Mouse (Mus musculus) liver, postnatal 0 days (tissue): ENCODE data around the gene Steap3. TPM values are rescaled to one million over a fixed set of nuclear protein-coding genes. Genes with fewer than 3 reads are reported as not detected.

Source experiments
- ATAC-seq: fragments of 200-750 bp; cut with Nextera tagmentation; 2 replicates; pipeline ENCODE4 v1.8.0; 2017; ENCODE audit warnings: mild to moderate bottlenecking, moderate library complexity
- DNase-seq: peaks from one replicate; pipeline ENCODE4 v3.0.0-alpha.2; 2016
- H3K27ac ChIP-seq: fragments of 300-500 bp; sonication (generic); 2 replicates; pipeline ENCODE4 v1.5.1; 2014; ENCODE audit warnings: antibody characterized with exemption, moderate library complexity, mild to moderate bottlenecking, low read depth
- H3K27me3 ChIP-seq: fragments of 300-500 bp; sonication (generic); 2 replicates; pipeline ENCODE4 v1.6.1; 2014; ENCODE audit warnings: low read length, control low read depth, mixed read lengths; ENCODE audit not compliant: insufficient read depth
- H3K36me3 ChIP-seq: fragments of 300-500 bp; sonication (generic); replicated peaks from 2 replicates; pipeline ENCODE4 v1.6.1; 2014; ENCODE audit warnings: mild to moderate bottlenecking, control low read depth, low read length, moderate library complexity, mixed read lengths; ENCODE audit not compliant: insufficient read depth
- H3K4me1 ChIP-seq: fragments of 300-500 bp; sonication (generic); 2 replicates; pipeline ENCODE4 v1.6.1; 2014; ENCODE audit warnings: antibody characterized with exemption, mild to moderate bottlenecking, control low read depth; ENCODE audit not compliant: insufficient read depth
- H3K4me2 ChIP-seq: fragments of 300-500 bp; sonication (generic); 2 replicates; pipeline ENCODE4 v1.6.1; 2014; ENCODE audit warnings: low read depth, mild to moderate bottlenecking, low read length, moderate library complexity, mixed read lengths
- H3K4me3 ChIP-seq: fragments of 300-500 bp; sonication (generic); 2 replicates; pipeline ENCODE4 v1.5.1; 2014; ENCODE audit warnings: low read depth, low read length
- H3K9ac ChIP-seq: fragments of 300-500 bp; sonication (generic); replicated peaks from 2 replicates; pipeline ENCODE4 v1.6.1; 2014; ENCODE audit warnings: mild to moderate bottlenecking, moderate library complexity
- H3K9me3 ChIP-seq: fragments of 300-500 bp; sonication (generic); 2 replicates; pipeline ENCODE4 v1.6.1; 2016; ENCODE audit warnings: mild to moderate bottlenecking, control low read depth, low read length, mixed read lengths
- CTCF ChIP-seq: sonication (generic); IDR thresholded peaks from 2 replicates; pipeline ENCODE4 v1.5.1; 2016; ENCODE audit warnings: antibody characterized with exemption, low read depth
- EP300 ChIP-seq: IDR thresholded peaks from 2 replicates; pipeline ENCODE4 v1.6.1; 2016; ENCODE audit warnings: antibody characterized with exemption, low read depth, mild to moderate bottlenecking
- WGBS: fragments of 180-500 bp; shearing (Covaris S2); extraction: QIAGEN DNeasy Blood & Tissue Kit; methylation state at CpG from one replicate; pipeline ENCODE4 v1.1.7; 2014; ENCODE audit not compliant: insufficient replicate concordance; 5-methylcytosine and 5-hydroxymethylcytosine counted together
- polyA plus RNA-seq: library from polyadenylated mRNA; unstranded; fragments of >200 nt; fragmentation: Nextera tagmentation; extraction: Ambion mirVana; gene quantifications from 2 replicates; pipeline ENCODE4 v1.2.1, GENCODE M21; 2015

The Steap3 gene
- polyA plus RNA-seq, 1 experiment from 2014 or later, result 27.2 TPM

DNA sequence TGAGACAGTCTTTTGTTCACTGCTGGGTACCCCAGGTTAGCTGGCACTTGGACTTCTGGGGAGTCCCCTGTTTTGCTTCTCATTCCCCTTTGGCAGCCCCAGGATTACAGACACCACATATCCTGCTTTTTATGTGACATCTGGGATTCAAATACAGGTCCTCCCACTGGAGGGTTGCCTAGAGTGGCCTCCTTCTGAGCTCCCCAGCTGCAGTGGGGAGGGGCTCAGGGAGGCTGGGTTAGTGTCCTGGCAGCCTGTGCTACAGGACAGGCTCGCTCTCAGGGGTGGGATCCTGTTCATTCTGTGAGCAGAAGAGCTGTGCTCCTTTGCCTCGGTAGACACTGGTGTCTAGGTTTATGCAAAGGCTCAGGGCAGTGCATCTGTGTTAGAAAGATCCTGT is 51.2 kb downstream of the Steap3 start:
- H3K27ac ChIP-seq, result no peak overlapping the region
- H3K4me2 ChIP-seq, result no peak overlapping the region
- H3K36me3 ChIP-seq, result no peaks in the 10 kb centered on the region
- no peaks in the 10 kb centered on the region for H3K27me3 ChIP-seq
- no peak for ATAC-seq
- H3K4me1 ChIP-seq, result no peaks in the 10 kb centered on the region
- no peak for DNase-seq
- no peak overlapping the region for H3K9ac ChIP-seq
- H3K9me3 ChIP-seq, result no peaks in the 10 kb centered on the region
- 59% methylated on average over 2 of the region's 2 CpGs for WGBS
- no peak overlapping the region for H3K4me3 ChIP-seq
- no peak for TF ChIP-seq EP300
- TF ChIP-seq CTCF, result no peak

DNA sequence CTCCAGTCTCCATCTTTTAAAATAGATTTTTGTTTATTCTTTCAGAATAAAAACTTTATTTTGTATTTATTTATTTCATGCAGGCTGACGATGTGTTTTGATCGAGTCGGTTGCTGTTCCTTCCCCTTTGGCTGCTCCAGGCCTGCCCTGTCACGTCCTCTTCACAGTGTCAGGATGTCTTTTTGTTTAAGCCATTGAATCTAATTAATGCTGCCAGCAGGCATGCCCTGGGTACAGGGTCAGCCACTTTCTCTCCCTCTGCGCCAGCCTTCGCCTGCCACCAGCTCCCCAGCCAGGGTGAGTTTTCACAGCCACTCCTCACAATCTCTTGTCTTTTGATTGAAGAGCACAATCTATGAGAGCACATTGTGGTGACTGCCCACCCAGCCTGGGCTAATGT is 51.7 kb downstream of the Steap3 start:
- no peak for TF ChIP-seq CTCF
- TF ChIP-seq EP300, result no peak
- WGBS, result 76% methylated on average over 6 of the region's 6 CpGs

DNA sequence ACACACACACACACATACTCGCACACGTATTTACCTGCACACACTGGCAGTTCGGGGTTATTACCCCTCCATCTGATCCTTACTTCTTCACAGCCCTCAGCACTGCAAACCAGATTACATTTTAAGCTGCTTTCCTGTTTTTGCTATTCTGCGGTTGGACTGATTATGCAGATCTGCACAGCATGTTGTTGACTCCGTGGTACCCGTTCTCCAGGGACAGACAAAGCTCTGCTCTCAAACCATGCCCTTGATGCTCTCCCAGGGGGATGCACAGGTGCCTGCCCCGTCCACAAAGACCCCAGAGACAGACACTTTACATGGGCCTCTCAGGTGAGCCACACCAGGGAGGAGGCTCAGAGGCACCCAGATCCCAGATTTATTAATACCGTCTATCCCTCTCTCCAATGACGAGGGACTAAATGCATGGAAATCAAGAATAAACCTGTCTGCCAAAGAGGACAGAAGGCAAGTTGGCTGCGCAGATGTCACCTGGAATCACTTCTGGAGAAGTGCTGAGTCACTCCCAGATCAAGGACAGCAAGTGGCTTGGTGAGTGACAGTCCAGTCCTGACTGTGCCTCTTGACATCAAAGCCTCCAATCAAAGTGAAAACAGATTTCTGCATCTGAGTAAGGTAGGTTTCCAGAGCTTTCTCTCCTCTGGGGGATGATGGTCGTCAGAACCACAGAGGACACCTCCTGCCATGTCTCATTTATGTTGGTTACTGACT is 63.8 kb downstream of the Steap3 start:
- H3K36me3 ChIP-seq, result no peaks in the 10 kb centered on the region
- H3K4me2 ChIP-seq, result no peak overlapping the region
- ATAC-seq (no peak), DNase-seq (no peak)
- no peaks in the 10 kb centered on the region for H3K27me3 ChIP-seq
- TF ChIP-seq CTCF (no peak), EP300 (no peak)
- no peak overlapping the region for H3K27ac ChIP-seq
- H3K4me3 ChIP-seq, result no peak overlapping the region
- no peak overlapping the region for H3K9ac ChIP-seq
- H3K4me1 ChIP-seq, result no peaks in the 10 kb centered on the region
- 80% methylated on average over 11 of the region's 11 CpGs for WGBS
- no peaks in the 10 kb centered on the region for H3K9me3 ChIP-seq

More for the DNA sequence above, 51.7 kb downstream of the Steap3 start:
- H3K36me3 ChIP-seq, result no peaks in the 10 kb centered on the region
- H3K27ac ChIP-seq, result no peak overlapping the region
- H3K4me3 ChIP-seq, result no peak overlapping the region
- no peaks in the 10 kb centered on the region for H3K4me1 ChIP-seq
- no peak for ATAC-seq
- no peak overlapping the region for H3K4me2 ChIP-seq
- H3K9ac ChIP-seq, result no peak overlapping the region
- H3K27me3 ChIP-seq, result no peaks in the 10 kb centered on the region
- no peak for DNase-seq
- H3K9me3 ChIP-seq, result no peaks in the 10 kb centered on the region

DNA sequence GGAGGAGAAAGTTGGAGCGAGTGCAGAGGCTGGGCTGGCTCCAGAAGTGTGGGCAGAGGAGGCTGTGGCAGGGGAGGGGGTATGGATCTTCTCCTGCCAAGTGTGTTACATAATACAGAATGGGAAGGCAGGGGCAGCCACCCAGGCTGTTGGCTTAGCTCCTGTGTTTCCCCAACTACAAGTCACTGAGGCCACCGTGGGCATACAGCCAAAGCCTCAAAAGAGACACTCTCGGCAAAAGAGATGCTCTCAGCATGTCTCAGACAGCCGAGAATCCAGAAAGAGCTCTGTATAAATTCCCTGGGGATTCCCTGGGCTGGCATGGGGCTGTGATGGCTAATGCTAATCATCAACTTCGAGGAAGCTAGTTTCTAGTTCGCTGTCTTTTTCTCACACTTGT is 64.9 kb downstream of the Steap3 start:
- Histone ChIP-seq H3K4me1 (no peaks in the 10 kb centered on the region), H3K9me3 (no peaks in the 10 kb centered on the region), H3K9ac (no peak overlapping the region)

DNA sequence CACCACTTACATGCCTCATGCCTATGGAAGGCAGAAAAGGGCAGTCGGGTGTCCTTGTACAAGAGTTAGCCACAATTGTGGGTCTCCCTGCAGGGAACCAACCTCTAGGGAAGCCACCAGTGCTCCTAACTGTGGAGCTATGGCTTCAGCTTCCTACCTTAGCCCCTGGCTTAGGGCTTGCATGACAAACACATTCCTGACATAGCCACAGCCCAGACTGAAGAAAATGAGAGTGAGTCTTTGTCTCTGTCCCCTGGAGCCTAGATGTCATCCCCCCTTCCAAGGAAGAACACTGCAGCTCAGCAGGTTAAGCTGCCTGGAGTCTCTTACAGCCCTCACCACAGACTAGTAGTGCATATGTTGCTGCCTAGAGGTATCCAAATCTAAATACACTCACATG is 67.7 kb downstream of the Steap3 start:
- Histone ChIP-seq H3K36me3 (no peaks in the 10 kb centered on the region), H3K4me3 (no peak overlapping the region), H3K4me1 (no peaks in the 10 kb centered on the region), H3K9me3 (no peaks in the 10 kb centered on the region), H3K4me2 (no peak overlapping the region), H3K27me3 (no peaks in the 10 kb centered on the region), H3K9ac (no peak overlapping the region), H3K27ac (no peak overlapping the region)
- TF ChIP-seq EP300 (no peak), CTCF (no peak)
- ATAC-seq (no peak), DNase-seq (no peak)
- 43% methylated on average over 1 of the region's 1 CpGs for WGBS

More for the DNA sequence above, 64.9 kb downstream of the Steap3 start:
- no peak for DNase-seq
- TF ChIP-seq EP300 (no peak), CTCF (no peak)
- ATAC-seq, result no peak
- Histone ChIP-seq H3K27me3 (no peaks in the 10 kb centered on the region), H3K4me3 (no peak overlapping the region), H3K27ac (no peak overlapping the region), H3K36me3 (no peaks in the 10 kb centered on the region), H3K4me2 (no peak overlapping the region)
- 73% methylated on average over 6 of the region's 6 CpGs for WGBS

DNA sequence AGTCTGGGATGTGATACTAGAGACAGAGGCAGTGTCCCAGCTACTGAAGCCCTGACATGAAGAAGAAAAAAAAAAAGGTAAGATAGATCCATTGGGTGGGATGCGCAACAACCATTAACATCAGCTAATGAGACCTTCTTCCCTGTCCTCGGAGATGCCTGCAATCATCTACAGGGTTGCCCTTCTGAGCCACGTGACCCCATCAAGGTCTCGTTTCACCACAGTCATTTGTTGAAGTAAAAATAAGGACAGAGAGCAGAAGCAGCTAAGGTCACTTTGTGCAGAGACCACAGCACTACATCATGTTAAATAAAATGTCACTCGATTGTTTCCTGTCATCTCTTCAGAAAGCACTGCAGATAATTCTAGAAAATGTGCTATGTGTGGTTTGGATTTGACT is 68.7 kb downstream of the Steap3 start:
- Histone ChIP-seq H3K9ac (no peak overlapping the region), H3K9me3 (no peaks in the 10 kb centered on the region), H3K27ac (no peak overlapping the region), H3K4me1 (no peaks in the 10 kb centered on the region), H3K4me2 (no peak overlapping the region), H3K4me3 (no peak overlapping the region), H3K36me3 (no peaks in the 10 kb centered on the region), H3K27me3 (no peaks in the 10 kb centered on the region)
- TF ChIP-seq CTCF, result no peak
- no peak for TF ChIP-seq EP300
- DNase-seq, result no peak
- ATAC-seq, result no peak
- WGBS, result 72% methylated on average over 5 of the region's 5 CpGs
